Mouse (Mus musculus) E14TG2a.4 (cell line): ENCODE data around the gene Fbxo36.

ENCODE experiments used
- CTCF ChIP-seq: conservative IDR thresholded peaks from 2 replicates; pipeline ENCODE4 v1.5.1; 2014; ENCODE audit warnings: low read length
- POU5F1 ChIP-seq: IDR thresholded peaks from 2 replicates; pipeline ENCODE4 v1.6.1; 2014; ENCODE audit warnings: low read length, borderline replicate concordance

DNA sequence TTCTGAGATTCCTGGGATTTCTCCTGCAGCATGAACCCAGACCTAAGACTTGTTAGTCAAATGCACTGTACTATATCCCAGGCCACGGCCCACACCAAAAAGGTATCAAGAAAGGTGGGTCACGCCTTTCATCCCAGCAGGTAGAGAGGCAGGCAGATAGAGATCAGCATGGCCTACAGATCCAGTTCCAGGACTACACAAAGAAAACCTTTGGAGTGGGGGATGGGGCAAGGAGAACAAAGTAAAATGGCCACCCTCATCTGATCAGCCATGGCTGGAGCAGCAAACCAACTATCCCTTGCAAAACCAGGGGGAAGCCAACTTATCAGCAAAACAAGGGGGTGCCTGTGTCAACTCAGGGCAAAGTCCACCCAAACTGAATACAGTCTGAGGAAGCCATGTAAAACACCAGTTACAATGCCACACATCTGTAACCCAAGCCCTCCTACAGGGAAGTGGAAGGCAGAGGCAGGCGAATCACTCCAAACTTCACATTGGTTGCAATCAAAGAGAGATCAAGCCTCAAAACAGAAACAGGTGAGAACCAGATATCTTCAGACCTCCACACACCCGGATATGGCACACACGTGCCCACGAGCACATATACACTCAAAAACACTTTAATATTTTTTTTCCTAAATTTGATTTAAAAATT is 9.3 kb downstream of the Fbxo36 start:
- TF ChIP-seq CTCF = no peak
- no peak for TF ChIP-seq POU5F1
